Mouse (Mus musculus): Measurements from ENCODE around the gene Arfgap2.

The Arfgap2 gene

GRCm38 (mm10) chr2:91308680-91309079 is 43.9 kb downstream of the Arfgap2 start:
- DNase-seq (ENCODE audit: low spot score), result no peak

GRCm38 (mm10) chr2:91309546-91309945 is 44.8 kb downstream of the Arfgap2 start:
- no peak for DNase-seq (ENCODE audit: low spot score)

- peak; percentile 50 for DNase-seq (ENCODE audit: low spot score)
Measured at GRCm38 (mm10) chr2:91312578-91313311, 48.0 kb downstream of the Arfgap2 start.

GRCm38 (mm10) chr2:91314184-91314583 is 49.4 kb downstream of the Arfgap2 start:
- no peak for DNase-seq (ENCODE audit: low spot score)

GRCm38 (mm10) chr2:91320559-91321529 is 56.1 kb downstream of the Arfgap2 start:
- no peak for DNase-seq (ENCODE audit: low spot score)

- DNase-seq (ENCODE audit: low spot score), result no peak
Measured at GRCm38 (mm10) chr2:91321923-91322322, 57.1 kb downstream of the Arfgap2 start.

GRCm38 (mm10) chr2:91322490-91322889 is 57.7 kb downstream of the Arfgap2 start:
- no peak for DNase-seq (ENCODE audit: low spot score)

- no peak for DNase-seq (ENCODE audit: low spot score)
Measured at GRCm38 (mm10) chr2:91324346-91324745, 59.6 kb downstream of the Arfgap2 start.

- DNase-seq (ENCODE audit: low spot score), result no peak
Measured at GRCm38 (mm10) chr2:91324761-91325421, 60.1 kb downstream of the Arfgap2 start.
